Mouse (Mus musculus) T-cell, adult 2 months (primary cell): ENCODE results near the gene Mllt3.

Source experiments
- DNase-seq: peaks from one replicate; pipeline ENCODE4 v3.0.0; 2022; ENCODE audit warnings: low spot score

Gene Mllt3

DNA sequence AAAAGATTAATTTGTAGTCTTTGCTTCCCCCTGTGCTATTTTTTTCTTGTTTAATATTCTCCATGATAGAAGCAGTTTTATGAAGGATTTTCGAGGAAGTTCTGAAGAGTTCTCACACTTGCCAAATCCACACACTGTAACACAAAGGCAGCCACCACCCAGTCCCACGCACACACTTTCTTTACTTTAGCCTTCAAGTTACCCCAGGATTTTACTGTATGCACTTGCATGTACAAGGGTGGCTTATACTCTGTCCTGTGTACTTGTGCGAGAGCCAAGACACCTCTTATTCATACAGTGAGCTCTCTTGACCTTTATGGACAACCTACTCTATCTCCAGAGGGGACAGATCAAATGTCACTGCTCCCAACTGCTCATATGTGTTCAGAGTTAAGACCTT is 209.5 kb downstream of the Mllt3 start:
- no peak for DNase-seq

DNA sequence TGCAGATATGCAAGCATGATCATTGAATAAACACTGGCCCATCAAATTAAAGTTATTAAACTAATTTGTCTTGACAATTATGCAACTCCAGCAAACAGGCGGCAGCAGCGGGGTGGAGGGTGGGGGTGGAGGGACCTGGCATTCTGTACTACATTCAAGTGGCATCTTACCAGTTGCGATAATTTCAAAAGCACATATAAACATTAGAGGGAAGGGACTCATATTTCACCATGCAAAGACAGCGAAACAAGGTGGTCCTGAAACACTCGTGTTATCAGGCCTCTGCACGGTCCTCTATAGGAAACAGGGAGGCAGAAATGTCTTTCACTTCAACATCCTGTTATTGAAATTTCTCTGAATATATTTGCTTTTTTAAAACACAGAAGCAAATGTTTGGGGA is 210.0 kb downstream of the Mllt3 start:
- no peak for DNase-seq

DNA sequence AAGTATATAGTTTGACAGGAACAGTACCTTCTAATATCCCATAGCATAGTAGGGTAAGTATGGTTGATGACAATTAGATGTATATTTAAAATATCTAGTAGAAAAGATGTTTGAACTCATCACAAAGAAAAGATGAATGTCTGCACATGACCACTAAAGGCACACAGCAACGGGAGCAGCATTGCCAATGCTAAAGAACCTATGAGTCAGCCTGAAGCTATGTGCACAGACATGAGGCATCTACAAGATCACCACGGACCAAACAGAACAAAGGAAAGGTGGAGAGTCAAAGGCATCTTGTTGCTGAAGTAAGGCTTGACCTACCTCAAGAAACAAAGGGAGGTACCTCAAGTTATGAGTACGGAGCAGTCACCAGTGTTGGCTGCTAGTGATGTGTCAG is 212.3 kb downstream of the Mllt3 start:
- no peak for DNase-seq

DNA sequence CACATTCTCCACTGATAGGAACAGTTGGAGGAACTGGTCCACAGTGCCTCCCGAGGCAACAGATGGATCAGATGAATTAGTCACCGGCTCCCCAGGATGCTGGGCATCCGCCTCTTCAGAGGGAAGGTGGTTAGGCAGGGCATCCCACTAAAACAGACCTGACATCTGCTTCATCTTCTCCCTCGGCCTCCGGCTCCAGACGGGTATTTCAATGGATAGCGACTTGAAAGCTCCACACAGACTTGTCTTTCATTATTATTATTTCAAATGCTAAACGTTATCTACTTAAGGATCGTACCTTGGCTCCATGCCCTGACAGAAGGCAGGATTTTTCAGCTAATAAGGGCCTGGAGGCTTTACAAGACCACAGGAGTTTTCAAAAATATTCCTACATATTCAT is 214.0 kb downstream of the Mllt3 start:
- no peak for DNase-seq

DNA sequence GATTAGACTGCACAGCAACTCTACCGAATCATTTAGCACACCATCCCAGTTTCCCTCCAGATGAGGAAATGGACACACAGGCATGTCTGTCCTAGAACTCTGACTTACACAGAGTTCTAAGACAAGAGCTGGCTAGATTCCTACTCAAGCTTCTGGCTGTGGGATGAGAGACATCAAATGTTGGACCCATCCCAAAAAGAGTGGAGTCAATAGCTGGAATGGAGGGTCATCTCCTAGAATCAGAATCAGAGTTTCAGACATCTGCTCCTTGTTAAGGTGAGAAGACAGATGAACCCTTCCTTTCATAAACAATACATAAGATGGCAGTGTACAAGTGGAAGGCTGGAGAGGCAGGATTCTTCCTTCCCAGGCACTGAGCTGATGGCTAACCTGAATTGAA is 214.9 kb downstream of the Mllt3 start:
- no peak for DNase-seq

DNA sequence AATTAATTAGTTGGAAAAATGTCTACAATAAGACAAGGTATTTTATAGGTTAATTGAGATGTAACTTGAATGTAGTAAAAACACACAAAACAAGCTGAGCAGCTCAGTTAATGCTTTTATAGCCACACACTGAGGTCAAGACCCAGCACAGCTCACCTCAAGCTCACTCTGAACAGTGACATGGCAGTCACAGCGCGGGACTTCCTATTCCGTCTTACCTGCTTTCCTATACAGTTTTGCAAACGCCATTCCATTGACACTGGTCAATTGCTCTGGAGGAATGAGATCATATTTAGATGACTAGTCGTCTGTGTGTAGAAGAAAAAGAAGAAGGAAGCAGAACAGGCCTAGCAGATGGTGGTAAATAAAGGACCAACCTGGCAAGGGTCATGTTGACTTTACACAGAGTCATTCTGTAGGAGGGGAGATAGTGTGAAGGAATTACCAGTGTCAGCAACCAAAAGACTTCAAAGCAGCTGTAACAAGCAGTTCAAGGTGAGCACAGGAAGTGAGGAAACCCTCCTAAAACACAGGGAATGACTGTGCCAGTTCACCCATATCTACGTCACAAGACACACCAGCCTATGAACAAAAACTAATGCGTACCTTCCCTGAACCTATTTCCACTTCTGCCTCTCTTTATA is 217.6 kb downstream of the Mllt3 start:
- no peak for DNase-seq

DNA sequence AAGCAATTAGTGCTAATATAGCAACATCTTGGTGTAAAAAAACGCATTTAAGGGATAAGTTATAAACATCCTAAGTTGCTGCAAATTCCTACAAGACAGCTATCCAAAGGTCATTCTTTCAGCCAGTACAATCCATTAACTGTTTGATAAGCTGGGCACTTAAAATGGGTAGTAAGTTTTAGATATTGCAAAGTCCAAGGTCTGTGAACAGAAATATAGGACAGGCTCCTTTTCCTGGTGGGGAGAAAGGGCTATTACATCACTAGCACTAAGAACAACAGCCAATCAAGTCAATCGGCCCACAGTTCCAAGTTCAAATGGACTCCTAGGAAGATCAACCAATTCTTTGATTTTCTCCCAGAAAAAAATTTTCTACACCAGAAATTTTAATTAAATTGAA is 221.3 kb downstream of the Mllt3 start:
- no peak for DNase-seq

DNA sequence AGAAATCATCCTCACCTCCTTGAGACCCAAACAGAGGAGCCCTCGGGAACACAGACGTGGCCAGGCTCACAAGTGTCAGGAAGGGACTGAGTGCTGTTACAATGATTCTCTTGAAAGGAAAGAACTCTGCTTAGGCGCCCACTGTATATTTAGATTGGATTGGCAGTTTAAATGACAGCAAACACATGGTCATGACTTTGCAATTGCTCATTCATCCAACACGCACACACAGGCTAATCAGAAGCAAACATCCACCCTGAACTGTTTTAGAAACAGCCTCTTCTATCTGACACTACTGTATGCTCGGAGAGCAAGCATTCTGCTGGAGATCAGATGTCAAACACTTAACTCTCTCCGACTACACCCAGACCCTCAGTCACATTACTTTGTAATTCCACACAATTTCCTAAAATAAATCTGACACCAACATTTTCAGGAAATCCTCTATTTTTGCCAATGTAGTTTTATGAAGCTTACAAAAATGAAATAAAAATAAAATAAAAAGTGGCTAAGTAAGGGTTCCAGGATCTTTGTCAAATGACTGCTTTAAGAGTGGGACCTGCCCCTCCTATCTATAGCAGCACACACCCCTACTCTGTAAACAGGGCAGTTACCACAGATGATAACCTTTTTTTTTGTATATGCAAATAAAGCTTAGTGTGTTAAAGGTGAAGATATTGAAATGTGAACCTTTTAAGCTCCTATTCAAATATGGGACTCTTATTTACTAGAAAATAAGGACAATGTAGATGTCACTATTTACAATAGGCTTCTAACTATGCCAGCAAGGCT is 226.8 kb downstream of the Mllt3 start:
- no peak for DNase-seq

DNA sequence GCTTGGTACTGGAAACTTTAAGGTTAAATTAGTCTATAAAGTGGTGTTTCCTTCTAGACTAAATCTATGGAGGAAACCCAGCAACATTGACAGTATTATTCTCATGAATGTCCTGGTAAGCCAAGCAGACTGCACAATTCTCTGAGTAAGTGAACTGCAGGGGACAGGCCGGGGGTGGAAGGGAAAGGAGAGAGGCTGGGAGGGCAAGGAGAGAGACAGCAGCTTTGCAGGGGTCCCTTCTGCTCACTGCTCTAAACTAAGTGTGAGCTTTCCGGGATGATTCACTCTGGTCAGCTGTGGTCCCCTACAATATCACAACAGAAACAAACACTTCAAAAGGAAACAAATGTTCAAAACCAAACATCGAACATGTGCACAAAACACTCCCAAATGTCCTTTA is 228.6 kb downstream of the Mllt3 start:
- no peak for DNase-seq

DNA sequence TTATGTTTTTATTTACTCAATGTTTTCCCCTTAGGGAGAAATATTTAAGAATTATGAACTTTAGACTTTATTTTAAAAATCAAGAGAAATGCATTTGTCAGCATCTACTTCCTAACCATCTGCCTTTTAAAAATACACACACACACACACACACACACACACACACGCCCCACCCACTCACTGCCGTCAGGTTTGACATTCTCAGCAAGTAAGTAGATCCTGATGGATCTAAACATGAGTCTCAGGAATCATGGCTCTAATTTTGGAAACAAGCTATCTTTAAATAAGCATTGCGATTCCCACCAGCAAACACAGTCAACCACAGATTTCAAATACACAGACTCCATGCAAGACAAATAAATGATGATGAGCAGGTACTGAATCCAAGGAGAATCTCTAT is 229.9 kb downstream of the Mllt3 start:
- DNase-seq = no peak

DNA sequence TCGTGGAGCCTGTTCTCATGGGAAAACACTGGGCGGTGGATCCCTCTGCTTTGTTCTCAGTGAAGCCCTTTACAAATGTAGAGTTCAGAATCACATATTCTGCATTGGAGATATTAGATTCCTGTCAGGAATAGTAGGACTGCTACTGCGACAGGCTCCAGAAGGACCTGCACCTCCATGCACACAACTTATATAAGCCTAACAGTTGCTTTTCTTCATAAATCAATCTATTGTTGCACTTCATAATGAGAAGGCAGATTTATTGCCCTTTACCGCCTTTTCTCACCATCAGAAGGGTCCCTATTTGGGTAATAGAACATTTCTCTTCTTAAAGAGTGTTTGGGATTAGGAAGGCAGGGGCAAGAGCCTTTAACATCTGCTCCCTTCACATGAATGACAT is 231.0 kb downstream of the Mllt3 start:
- DNase-seq = no peak

DNA sequence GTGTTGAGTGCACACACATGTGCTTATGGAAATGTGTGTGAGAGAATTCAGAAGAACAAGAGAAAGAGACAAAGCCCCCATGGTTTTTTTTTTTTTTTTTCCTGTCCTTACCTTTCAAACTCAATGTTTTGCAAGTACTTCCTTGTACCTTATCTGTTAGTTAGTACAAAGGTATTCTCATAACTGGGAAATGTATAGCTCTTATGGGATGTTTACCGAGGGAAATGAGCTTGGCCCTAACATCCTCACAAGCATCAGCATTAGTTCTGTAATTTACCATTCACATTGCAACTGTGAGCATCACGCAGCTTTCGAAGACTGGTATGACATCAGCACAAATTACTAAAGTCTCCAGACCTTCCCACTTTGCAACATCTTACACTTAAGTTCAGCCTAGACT is 231.8 kb downstream of the Mllt3 start:
- no peak for DNase-seq

DNA sequence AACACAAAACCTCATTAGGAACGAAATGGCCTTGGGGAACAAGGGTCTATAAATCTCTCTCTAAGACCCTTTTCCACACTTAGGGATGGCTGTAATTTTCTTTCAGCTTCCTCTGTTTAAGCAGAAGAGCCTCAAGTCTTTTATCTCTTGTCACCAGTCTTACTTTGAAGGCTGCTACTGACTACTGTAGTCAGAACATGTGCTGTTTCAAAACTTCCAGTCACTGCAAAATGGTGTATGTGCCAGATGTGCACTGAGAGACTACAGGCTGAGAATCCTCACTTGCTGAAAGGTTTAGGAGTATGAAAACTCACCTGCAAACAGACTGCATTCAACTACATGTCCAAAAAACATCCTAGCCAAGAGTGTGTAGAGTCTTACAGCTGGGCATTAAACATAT is 232.9 kb downstream of the Mllt3 start:
- no peak for DNase-seq

DNA sequence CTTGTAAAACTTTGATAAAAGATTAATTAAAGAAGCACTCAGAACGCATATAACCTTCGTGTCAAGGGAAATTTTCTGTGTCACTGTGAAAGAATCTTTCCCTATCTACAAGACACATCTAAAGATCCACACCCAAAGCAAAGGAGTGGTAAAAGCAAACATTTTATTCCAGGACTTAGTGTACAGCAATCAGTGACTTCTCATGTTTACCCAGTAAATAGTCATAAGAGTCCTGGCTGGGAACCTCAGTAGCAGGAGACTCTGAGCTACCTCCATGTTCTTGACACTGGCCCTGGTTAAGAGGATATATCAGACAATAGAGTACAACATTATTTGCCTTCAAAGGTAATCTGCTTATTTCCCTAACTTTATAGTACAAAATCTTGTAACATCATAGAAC is 233.7 kb downstream of the Mllt3 start:
- no peak for DNase-seq

DNA sequence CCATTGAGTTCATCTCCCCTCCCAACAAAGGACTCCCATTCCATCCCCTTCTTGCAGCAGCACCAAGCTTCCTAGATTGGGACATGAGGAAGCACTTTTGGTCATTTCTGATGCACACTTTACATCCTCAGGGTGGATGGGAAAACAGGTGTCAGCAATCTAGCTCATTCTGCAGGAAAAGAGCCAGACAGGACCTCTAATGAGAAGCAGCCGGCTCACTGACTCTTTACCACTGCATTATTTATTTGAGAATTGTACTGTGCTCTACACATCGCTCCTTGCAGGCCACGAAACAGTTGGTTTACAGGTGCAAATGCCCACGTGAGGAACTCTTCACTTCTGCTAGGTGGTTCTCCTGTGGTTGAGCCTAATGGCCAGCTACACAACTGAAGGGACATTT is 237.9 kb downstream of the Mllt3 start:
- DNase-seq = no peak

DNA sequence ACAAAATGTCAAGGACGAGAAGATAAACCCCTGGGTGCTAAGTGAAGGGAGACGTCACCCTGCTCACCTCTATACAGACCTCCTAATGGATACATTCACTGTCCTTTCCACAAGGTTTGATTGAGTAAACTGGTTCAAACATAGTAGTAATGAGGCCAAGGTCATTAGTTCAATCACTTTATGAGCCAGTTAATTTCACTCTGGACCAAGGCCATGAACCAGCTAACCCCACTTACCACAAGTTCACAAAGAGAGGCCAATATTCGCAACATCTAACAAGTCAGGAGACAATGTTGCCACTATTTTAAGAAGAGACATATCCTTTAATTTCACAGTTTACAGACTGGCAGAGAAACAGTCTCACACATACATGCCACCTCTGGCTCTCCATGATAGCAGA is 238.9 kb downstream of the Mllt3 start:
- DNase-seq = no peak

DNA sequence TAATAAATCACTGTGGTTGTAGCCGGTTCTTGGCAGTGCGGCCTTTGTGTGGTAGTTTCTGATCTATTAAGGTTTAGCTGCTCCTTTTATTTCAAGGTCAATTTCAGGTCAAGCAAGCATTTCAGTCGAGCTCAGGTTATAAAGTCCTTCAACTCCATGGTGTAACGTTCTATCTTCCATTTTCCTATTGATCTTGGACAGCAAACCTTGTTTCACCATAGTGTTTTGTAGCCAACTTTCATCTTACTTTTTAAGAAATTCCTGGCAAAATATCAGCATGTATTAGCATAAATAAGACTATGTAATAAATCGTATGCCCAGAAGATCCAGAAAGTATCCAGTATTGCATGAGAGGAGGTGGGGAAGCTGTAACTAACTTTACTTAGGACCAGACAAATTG is 240.7 kb downstream of the Mllt3 start:
- DNase-seq = no peak

DNA sequence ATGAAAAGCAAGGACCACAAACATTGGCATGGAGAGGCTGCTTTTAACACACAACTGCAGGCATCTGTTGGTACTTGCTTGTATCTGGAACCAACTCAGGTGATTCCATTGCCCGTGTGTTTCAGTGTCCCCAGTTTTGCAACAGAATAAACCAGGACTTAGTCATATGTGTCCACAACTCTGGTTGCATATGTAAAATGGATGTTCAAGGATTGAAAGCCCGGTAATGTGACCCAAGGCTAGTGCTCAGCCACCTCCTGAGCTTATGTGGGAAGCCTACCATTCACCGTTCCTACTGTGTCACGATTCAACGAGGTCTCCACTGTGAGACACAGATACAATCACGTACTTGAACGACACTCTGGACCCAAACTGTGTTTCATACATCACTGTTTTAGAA is 243.7 kb downstream of the Mllt3 start:
- no peak for DNase-seq

DNA sequence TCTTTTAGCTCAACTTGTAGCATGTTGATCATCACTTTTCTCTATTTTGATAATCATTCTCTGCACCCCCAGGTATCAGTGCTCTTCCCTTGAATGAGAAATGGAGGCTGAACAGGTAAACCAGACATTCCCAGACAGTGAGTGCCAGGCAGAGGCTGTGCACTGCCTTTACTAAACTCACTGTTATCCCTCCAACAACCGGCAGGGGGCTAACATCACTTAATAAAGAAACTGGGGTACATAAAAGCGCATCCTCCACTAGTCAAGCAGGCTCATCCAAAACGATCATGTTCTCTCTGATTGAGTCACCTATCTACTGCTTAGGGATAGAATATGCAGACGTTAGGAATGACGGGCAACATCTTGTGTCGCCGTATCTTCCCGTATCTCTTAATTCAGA is 244.5 kb downstream of the Mllt3 start:
- DNase-seq = peak; percentile 37

DNA sequence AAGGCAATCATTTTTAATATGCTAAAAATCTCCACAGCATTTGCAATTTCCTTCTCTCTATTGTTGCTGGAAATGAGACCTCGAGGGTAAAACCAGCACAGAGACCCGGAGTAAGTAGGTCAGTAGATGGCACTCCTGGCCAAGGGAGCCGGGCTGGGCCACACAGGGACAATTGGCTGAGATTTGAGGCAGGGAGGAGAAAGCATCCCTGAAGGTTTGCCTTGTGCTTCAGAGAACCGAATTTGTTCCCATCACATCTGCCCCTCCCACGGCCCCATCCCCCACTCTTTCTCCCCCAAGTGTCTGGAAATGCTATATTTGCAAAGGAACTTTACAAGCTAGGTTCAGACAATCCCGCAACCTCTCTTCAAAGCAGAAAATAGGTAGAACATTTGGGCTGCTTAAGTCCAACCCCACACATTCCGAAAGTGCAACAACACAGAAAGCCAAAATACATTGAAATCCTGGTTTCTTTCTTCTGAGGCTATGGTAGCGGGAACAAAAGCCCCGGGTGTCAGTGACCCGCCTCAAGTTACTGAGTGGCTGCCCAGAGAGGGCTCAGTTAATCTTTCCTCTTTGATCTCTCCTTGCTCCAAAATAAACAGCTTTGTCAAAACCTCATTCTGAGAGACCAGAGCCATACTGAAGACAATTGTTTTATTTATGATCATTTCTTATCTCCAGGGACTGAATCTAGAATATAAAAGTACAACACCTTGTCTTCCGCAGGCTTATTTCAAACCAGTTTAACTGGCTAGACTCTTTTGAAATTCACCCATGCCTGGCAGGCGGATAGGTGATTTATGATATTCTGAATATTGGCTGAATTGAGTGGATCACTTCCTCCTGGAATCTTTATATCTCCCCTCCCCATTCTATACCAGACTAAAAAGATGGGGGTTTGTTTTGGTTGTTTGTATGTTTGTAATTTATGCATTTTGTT is 247.8 kb downstream of the Mllt3 start:
- DNase-seq = no peak

DNA sequence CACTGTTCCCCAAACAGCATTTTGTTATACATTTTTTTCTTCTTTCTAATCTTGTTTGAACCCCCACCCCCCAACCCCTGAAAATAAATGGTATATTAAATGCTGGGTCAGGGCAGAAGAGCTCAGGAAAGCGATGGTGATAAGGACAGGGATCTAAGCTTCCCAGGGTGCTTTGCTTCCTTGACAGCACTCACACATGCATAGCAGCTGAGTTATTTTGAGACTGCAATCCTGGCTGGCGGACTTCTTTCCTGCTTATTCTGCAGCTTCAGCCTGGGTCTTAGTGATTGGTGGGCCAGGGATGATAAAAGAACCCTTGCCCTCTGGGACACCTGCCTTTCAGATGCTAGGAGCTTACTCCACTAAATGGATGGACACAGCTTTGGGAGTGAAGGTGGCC is 249.4 kb downstream of the Mllt3 start:
- DNase-seq = no peak

DNA sequence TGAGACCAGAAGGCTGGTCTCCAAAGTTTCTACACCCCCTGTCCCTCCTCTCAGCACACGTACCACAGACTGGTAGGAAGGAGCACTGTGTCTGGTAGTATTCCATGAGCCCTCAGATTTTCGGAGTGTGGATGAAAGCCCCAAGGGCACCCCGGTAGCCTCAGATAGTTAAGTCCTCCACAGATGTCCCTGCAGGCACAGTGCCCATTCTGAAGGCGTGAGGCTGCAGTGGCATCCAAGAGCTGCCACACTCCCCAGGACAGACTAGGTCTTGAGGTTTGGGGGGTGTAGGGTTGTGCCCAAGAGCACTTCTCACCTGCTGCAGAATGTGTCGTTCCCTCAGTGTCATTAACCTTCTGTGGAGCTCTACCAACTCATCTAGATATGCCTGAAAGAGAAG is 251.2 kb downstream of the Mllt3 start:
- DNase-seq = no peak

DNA sequence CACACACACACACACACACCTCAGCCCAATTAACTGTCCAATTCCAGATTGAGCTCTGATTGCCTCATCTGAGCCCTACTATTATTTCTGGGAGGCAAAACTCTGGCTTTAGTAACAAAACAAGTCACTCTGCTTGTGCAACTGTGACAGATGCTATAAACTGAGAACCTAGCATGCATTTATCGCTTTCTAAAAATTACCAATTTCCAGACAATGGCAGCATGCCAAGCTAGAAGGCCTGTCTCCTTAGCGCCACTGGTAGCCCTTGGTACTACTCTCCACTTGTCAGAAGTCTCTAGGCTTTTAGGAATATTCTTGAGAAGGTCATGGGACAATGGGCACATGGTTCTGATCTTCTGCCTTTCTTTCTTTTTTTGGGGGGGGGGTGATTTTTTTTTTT is 257.4 kb downstream of the Mllt3 start:
- no peak for DNase-seq
